Mouse (Mus musculus) naive thymus-derived CD4-positive, alpha-beta T cell, adult 2 months (primary cell): ENCODE data around the gene Calml4.
A peak's percentile ranks its signal among the peaks of the same experiment; 100 is the strongest.
"Not testable (repeated sequence)": the region's sequence is repeated elsewhere in the genome, so short reads cannot be mapped to it uniquely, and the experiment has no call there.

Experiments
- DNase-seq: peaks from one replicate; pipeline ENCODE4 v3.0.0-alpha.2; 2011; ENCODE audit warnings: low read depth

Calml4 gene

GRCm38 (mm10) chr9:62835705-62836446 lies 22.0 kb upstream of the Calml4 start:
- no peak for DNase-seq

GRCm38 (mm10) chr9:62837611-62838010 lies 20.3 kb upstream of the Calml4 start:
- DNase-seq = no peak

DNA sequence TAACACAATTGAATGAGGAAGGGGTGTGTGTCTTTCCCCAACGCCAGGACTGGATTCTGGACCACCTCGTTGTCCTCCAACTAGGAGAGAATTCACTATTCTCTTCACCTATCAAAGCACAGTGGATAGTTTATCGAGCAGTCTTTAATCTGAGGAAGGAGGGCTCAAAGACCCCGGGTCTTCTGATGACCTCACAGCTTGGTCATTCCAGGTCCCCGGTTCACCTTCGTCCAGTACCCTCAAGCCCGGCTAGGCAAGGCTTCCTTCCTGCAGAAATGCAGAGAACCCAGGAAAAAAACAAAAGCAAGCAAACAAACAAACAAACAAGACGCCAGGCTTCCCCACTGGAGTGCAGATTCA lies 19.8 kb upstream of the Calml4 start:
- peak; percentile 33 for DNase-seq

GRCm38 (mm10) chr9:62838506-62839171 lies 19.2 kb upstream of the Calml4 start, which contains the start of gene Cln6:
Gene Cln6 (plus strand): TSS chr9:62838785.
- DNase-seq = peak; percentile 83

DNA sequence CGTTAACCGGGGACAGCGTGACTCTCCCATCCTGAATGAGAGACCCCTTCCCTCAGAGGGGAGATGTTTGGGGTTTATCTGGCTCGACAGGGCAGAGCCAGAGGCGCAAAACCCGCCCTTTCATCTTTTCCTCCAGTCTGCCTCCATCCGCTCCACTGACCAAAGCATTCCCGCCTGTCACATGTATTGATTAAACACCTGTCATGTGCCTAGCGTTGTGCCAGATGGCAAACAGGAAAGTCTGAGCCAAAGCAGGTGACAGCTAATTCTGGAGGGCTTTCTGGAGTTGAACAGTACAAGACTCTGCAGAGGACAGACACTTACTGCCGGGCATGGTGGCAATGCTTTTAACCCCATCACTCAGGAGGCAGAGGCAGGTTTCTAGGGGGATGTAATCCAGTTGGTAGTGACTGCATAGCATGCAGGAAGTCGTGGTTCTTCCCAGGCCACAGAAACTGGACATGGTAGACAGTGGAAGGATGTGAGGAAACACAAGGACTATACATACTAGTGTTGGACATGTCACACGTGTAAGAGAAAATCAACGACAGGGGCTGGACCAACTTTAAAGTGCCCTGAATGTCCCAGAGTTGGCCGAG lies 18.6 kb upstream of the Calml4 start:
- no peak for DNase-seq

DNA sequence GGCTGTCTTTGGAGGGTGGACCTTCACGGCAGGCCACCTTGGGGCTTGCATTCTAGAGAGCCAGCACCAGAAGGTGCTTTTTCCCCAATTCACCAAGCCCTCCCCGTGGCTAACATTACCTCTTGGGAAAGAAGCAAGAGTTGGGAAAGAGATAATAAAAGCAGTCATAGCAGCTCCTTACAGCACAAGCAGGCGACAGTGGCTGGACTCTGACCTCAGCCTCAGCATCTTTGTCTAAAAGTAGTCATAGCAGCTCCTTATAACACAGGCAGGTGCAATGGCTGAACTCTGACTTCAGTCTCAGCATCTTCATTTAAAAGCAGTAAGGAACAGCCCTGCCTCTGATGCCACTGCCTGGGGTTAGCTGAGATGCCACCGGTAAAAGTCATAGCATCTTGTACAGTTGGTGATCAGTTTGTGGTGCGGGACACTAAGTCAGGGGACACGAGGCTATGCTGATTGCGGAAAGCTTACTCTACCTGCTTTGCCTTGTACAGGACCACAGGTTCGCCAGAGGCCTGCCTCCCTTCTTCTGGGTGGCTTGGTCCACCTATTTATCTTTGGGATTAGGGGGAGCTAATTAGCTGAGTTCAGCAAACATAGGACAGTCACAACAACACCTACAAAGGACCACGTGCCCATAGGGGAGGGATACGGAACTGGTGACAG lies 14.4 kb upstream of the Calml4 start:
- DNase-seq = no peak

DNA sequence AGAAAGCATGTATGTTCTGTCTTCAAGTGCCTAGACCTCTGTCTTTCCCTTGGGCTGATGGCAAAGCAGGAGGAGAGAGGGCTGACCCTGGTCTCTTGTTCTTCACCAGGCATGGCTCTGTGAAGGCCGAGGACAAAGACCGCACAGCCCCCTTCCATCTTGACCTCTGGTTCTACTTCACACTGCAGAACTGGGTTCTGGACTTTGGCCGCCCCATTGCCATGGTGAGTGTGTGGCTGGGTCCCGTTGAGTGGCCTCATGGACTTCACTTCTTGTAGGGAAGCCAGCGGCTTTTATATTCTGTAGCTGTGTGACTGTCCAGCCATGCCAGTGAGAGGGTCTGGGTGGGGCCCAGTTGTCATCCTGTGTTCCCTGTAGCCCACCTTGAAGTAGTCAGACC lies 13.4 kb upstream of the Calml4 start:
- no peak for DNase-seq

DNA sequence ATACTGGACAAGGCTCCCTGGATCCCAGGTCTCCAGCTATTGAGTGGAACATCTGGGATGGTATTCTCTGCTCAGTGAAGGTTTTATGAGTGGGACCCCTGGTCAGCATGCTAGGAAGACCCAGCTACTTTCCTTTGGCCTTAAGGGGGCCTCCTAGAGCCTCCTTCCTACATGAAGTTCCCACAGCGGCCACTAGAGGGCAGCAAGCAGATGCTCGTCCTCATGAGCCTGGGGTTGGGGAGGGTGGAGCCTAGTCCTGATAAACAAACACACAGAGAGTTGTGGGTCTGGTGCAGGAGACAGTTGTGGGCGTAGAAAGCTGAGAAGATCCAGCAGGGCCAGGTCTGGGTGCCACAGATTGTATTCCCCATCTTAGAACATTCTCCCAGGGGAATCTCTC lies 10.2 kb upstream of the Calml4 start:
- peak; percentile 92 for DNase-seq

DNA sequence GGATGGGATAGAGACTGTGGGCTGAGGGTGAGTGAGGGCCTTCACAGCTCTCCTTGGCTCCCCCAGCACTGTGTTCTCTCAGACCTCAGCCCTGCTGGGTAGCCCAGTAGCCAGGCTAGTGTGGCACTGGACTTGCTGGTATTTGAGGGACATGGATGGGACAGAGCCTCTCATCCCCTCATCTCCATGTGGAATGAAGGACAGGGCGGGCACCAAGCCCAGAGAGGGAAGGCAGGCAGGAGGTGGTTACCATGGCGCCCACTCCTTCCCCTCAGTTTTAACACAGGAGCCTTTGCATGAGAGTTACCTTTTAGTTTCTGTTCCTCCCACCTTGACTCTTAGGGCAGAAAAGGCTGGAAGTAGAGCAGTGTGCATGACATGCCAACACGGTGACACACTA lies 9.2 kb upstream of the Calml4 start:
- DNase-seq = no peak

GRCm38 (mm10) chr9:62851571-62851970 lies 6.3 kb upstream of the Calml4 start:
- no peak for DNase-seq

DNA sequence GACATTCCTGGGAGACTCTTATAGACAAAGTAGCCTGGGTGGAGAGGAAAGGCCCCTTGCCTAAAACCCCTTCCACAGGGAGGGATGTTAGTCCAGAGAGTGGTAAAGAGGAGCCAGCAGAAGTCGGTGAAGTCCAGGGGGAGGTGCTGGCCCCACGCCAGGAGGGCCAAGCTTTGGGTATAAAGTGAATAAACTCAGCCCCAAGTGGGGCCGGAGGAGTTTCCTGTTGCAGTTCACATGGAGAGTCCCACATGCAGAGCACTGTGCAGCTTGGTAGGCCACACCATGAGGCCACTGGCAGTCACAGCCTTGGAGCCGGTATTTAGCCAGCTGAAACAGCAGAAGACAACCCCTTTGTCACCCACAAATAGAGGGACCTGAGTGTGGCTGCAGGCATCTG lies 3.4 kb upstream of the Calml4 start:
- DNase-seq = no peak

DNA sequence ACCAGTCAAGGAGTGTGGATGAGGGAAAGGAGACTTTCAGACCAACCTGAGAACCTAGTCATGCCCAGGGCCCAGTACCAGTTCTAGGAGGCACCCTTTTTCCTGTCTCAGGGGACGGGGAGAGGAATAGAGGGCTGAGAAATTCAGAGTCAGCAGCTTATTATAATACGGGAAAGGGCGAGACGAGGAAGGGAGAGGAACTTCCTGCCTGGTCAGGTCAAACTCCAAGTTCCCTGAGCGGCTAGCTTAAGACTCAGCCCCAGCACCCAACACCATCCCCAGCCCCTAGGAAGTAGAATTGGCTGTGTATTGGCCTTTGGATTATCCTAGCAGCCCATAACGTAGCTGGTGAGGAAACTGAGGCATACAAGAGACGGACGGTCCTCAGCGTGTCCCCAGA lies 664 bp upstream of the Calml4 start:
- no peak for DNase-seq

- no peak for DNase-seq
These were observed 563 bp downstream of the Calml4 start for GRCm38 (mm10) chr9:62858266-62859019.

GRCm38 (mm10) chr9:62860102-62860501 lies 2.2 kb downstream of the Calml4 start:
- DNase-seq = not testable (repeated sequence)

- no peak for DNase-seq
These were observed 3.0 kb downstream of the Calml4 start for GRCm38 (mm10) chr9:62860866-62861265.

GRCm38 (mm10) chr9:62869236-62869635 lies 11.4 kb downstream of the Calml4 start:
- not testable (repeated sequence) for DNase-seq

DNA sequence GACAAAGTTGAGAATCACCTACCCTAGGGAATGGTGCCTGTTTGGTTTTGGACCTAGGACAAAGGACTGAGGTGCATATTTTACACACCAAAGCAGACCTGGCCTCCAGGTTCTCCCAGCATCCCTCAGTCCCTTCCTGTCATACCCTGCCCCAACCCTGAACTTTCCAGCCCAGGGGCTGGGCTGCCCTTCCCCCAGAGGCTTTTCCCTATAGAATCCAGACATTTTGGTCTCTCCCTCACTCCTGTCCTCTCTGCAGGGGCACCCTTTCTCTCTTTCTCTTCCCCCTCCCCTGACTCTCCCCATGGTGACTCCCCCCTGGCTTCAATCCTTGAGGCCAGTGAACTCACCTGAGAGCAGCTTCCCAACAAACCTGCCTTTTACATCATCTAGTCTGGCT lies 12.8 kb downstream of the Calml4 start:
- no peak for DNase-seq

DNA sequence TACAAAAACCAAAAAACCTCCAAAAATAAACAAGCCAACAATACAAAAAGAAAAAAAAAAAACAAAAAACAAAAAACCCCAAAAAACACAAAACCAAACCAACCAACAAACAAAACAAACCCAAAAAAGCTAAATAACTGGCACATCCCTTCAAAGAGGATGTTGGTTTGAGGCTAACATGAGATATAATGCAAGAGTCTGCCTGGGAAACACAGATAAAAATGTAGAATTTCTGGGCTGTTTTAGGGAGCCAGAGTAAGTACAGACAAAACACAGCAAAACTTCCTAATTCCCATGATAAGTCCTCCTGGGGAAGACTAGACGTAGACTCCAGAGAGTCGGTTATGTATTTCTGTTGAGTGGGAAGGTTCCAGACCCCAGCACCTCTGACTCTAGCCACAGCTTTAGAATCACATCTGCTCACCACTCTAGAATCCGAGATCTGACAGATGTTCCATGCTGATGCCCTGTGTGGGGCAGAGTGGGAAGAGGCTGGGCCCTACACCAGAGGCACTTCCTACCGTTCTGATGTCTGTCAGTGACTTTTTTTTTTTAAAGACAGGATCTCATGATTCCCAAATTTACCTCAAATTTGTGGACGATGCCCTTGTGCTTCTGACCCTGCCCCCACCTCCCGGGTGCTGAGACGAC lies 19.2 kb downstream of the Calml4 start:
- DNase-seq = no peak

- no peak for DNase-seq
These were observed 19.9 kb downstream of the Calml4 start for GRCm38 (mm10) chr9:62877825-62878224.

- no peak for DNase-seq
These were observed 24.0 kb downstream of the Calml4 start for GRCm38 (mm10) chr9:62881871-62882270.

DNA sequence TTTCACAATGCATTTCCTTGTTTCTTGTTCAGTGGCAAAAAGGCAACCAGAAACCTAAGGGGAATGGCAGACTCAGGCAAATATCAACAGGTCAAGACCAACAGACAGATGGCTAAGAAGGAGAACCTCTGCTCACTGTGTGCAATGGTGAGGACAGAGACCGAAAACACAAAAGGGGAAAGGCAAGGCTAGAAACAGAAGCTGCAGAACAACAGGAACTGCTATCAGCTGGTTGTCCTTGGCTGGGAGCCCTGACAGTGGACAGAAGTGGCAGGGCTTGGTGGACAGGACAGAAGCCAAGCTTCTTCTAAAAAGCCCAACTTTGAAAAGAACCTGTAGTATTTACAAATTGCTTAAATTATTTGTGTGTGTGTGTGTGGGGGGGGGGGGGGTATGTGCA lies 36.6 kb downstream of the Calml4 start:
- no peak for DNase-seq

GRCm38 (mm10) chr9:62901736-62902135 lies 43.9 kb downstream of the Calml4 start:
- DNase-seq = no peak
